Mouse (Mus musculus) kidney, embryonic 16.5 days (tissue): ENCODE data around the gene Slc16a10. TPM values are rescaled to one million over a fixed set of nuclear protein-coding genes. Genes with fewer than 3 reads are reported as not detected.
"Not testable (repeated sequence)": the region's sequence is repeated elsewhere in the genome, so short reads cannot be mapped to it uniquely, and the experiment has no call there.

Experiments used
- ATAC-seq: fragments of 200-750 bp; cut with Nextera tagmentation; 2 replicates; pipeline ENCODE4 v1.8.0; 2017; ENCODE audit warnings: moderate TSS enrichment; ENCODE audit not compliant: low FRiP score, low TSS enrichment
- H3K27ac ChIP-seq: fragments of 300-500 bp; sonication (generic); 2 replicates; pipeline ENCODE4 v1.5.1; 2014; ENCODE audit warnings: low read length
- H3K27me3 ChIP-seq: fragments of 300-500 bp; sonication (generic); 2 replicates; pipeline ENCODE4 v1.6.1; 2014; ENCODE audit warnings: low read length, control low read depth, mixed read lengths; ENCODE audit not compliant: insufficient read depth
- H3K36me3 ChIP-seq: fragments of 300-500 bp; sonication (generic); 2 replicates; pipeline ENCODE4 v1.6.1; 2014; ENCODE audit warnings: low read length, control low read depth, mixed read lengths; ENCODE audit not compliant: insufficient read depth
- H3K4me1 ChIP-seq: fragments of 300-500 bp; sonication (generic); 2 replicates; pipeline ENCODE4 v1.6.1; 2014; ENCODE audit warnings: low read length, control low read depth, mixed read lengths; ENCODE audit not compliant: insufficient read depth
- H3K4me2 ChIP-seq: fragments of 300-500 bp; sonication (generic); replicated peaks from 2 replicates; pipeline ENCODE4 v1.6.1; 2014; ENCODE audit warnings: low read depth, low read length
- H3K4me3 ChIP-seq: fragments of 300-500 bp; sonication (generic); 2 replicates; pipeline ENCODE4 v1.5.1; 2014; ENCODE audit warnings: mild to moderate bottlenecking, low read length
- H3K9ac ChIP-seq: fragments of 300-500 bp; sonication (generic); replicated peaks from 2 replicates; pipeline ENCODE4 v1.6.1; 2014; ENCODE audit warnings: low read length
- H3K9me3 ChIP-seq: fragments of 300-500 bp; sonication (generic); 2 replicates; pipeline ENCODE4 v1.6.1; 2016; ENCODE audit warnings: low read length, control low read depth
- WGBS: fragments of 180-500 bp; shearing (Covaris S2); extraction: QIAGEN DNeasy Blood & Tissue Kit; methylation state at CpG from one replicate; pipeline ENCODE4 v1.1.7; 2014; 5-methylcytosine and 5-hydroxymethylcytosine counted together
- polyA plus RNA-seq: library from polyadenylated mRNA; unstranded; fragments of >200 nt; fragmentation: Nextera tagmentation; extraction: Ambion mirVana; gene quantifications from 2 replicates; pipeline ENCODE4 v1.2.1, GENCODE M21; 2015

Gene Slc16a10
- polyA plus RNA-seq, 1 experiment from 2014 or later, result 10.3 TPM

- Histone ChIP-seq H3K27me3 (no peaks in the 10 kb centered on the region), H3K4me3 (peak within 1 kb of the TSS; percentile 67), H3K9ac (peak within 1 kb of the TSS; percentile 67), H3K4me2 (peak within 1 kb of the TSS; percentile 90), H3K36me3 (no peaks in the 10 kb centered on the region), H3K4me1 (peaks cover 7% of the 10 kb centered on the region), H3K27ac (peak within 1 kb of the TSS; percentile 82), H3K9me3 (peaks cover 7% of the 10 kb centered on the region; the same call in 1 of the 2 replicates)
- WGBS, result under 1% methylated on average over 46 of the region's 46 CpGs
- peak; percentile 97 for ATAC-seq
Observed at GRCm38 (mm10) chr10:40024554-40025428, 117.3 kb downstream of the Slc16a10 start, which contains the start of gene Mfsd4b1. Gene Mfsd4b1 (minus strand): TSS chr10:40025268.

- H3K4me3 ChIP-seq, result no peak overlapping the region
- 61% methylated on average over 2 of the region's 2 CpGs for WGBS
- no peaks in the 10 kb centered on the region for H3K27me3 ChIP-seq
- H3K4me1 ChIP-seq, result peaks cover 5% of the 10 kb centered on the region
- H3K4me2 ChIP-seq, result no peak overlapping the region
- H3K9ac ChIP-seq, result no peak overlapping the region
- H3K36me3 ChIP-seq, result no peaks in the 10 kb centered on the region
- no peak for ATAC-seq
- H3K9me3 ChIP-seq, result no peaks in the 10 kb centered on the region
- no peak overlapping the region for H3K27ac ChIP-seq
Observed at GRCm38 (mm10) chr10:40020401-40020800, 121.7 kb downstream of the Slc16a10 start.

DNA sequence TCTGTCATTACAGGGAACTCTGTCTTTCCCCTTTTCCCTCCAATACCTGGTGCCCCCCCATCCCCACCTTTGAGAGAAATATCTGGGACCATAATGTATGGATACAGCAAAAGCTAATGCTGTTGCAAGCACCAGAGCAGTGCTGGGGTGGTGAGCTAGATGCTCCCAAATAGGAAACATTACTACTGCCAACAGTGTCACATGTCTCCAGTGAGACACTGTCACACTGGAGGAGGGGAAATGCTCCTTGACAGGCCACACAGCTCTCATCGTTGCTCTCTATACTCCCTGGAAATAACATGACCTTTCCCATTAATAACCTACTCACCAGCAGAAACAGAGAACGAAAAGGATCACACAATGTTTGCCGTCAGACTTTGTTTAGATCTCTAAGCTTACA lies 122.6 kb downstream of the Slc16a10 start:
- no peak overlapping the region for H3K27ac ChIP-seq
- no peaks in the 10 kb centered on the region for H3K27me3 ChIP-seq
- peaks cover 2% of the 10 kb centered on the region; the same call in 1 of the 2 replicates for H3K4me1 ChIP-seq
- no peaks in the 10 kb centered on the region for H3K9me3 ChIP-seq
- H3K4me3 ChIP-seq, result no peak overlapping the region
- no peak overlapping the region for H3K4me2 ChIP-seq
- H3K36me3 ChIP-seq, result no peaks in the 10 kb centered on the region
- ATAC-seq, result no peak
- 61% methylated on average over 3 of the region's 3 CpGs for WGBS
- H3K9ac ChIP-seq, result no peak overlapping the region

DNA sequence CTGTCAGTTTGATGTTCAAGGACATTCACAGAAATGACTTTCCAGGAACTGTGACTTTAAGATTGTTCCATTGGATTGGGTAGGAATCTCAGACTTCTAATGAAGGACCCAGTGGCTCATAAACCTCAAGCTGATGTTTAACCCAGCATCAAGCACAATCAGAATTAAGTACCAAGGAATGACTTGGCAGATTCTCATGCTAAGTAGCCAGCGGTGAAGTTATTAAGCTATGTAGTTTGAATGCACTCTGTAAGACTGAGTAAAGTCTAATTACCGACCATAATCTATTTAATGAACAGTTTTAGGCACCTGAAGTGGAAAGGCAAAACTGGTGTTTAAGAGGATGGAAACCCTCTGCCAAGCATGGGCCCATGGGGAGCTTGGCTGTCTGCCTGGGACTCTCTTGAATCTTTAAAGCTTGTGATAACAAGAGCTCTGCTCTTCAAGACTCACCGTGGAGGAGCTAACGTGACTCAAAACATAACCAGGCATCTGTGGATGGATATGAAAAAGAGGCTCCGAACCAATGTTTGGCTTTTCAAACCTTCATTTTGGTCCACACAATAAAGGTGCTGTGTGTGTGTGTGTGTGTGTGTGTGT lies 123.7 kb downstream of the Slc16a10 start:
- no peaks in the 10 kb centered on the region for H3K9me3 ChIP-seq
- no peak overlapping the region for H3K4me2 ChIP-seq
- ATAC-seq, result no peak
- H3K4me1 ChIP-seq, result no peaks in the 10 kb centered on the region
- no peak overlapping the region for H3K9ac ChIP-seq
- H3K27me3 ChIP-seq, result no peaks in the 10 kb centered on the region
- no peak overlapping the region for H3K4me3 ChIP-seq
- H3K27ac ChIP-seq, result no peak overlapping the region
- no peaks in the 10 kb centered on the region for H3K36me3 ChIP-seq
- 69% methylated on average over 5 of the region's 5 CpGs for WGBS

GRCm38 (mm10) chr10:40009591-40009990 lies 132.5 kb downstream of the Slc16a10 start:
- H3K4me1 ChIP-seq, result peaks cover 6% of the 10 kb centered on the region; the same call in 1 of the 2 replicates
- ATAC-seq, result no peak
- 81% methylated on average over 11 of the region's 11 CpGs for WGBS

DNA sequence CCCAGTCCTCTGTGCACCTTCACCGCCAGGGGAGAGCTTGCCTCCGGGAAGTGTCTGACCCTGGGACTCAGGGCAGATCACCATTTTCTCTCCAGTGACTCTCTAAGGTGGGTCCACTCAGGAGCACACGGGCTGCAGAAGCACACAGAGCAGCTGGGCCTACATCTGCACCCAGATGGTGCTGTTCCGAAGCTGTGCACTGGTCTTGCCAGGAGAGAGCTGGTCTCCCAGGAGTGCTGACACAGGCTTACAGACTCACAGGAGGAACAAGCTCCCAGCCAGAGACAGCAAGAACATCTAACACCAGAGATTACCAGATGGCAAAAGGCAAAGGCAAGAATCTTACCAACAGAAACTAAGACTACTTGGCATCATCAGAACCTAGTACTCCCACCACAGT lies 133.2 kb downstream of the Slc16a10 start:
- 80% methylated on average over 4 of the region's 4 CpGs for WGBS

More at GRCm38 (mm10) chr10:40009591-40009990, 132.5 kb downstream of the Slc16a10 start:
- H3K4me2 ChIP-seq, result no peak overlapping the region
- no peak overlapping the region for H3K27ac ChIP-seq
- no peaks in the 10 kb centered on the region for H3K27me3 ChIP-seq
- H3K9me3 ChIP-seq, result no peaks in the 10 kb centered on the region
- H3K36me3 ChIP-seq, result no peaks in the 10 kb centered on the region
- H3K9ac ChIP-seq, result no peak overlapping the region
- H3K4me3 ChIP-seq, result no peak overlapping the region

DNA sequence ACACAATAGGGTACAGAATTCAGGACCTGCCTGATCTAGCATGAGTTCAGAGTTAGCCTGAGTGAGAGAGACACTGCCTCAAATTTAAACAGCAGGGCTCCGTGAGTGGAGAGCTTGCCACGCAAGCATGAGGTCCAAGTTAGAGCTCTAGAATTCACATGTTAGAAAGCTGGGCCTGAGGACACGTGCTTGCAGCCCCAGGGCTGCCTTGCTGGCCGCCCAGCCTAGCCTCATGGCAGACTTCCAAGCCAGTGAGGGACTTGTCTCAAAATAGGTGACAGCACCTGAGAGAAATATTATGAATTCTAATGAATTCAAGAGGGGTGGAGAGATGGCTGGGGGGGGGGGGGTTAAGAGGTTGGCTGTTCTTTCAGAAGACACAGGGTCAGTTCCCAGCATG lies 134.1 kb downstream of the Slc16a10 start:
- no peaks in the 10 kb centered on the region for H3K9me3 ChIP-seq
- H3K4me1 ChIP-seq, result peaks cover 6% of the 10 kb centered on the region; the same call in 1 of the 2 replicates
- H3K9ac ChIP-seq, result no peak overlapping the region
- ATAC-seq, result no peak
- no peak overlapping the region for H3K4me2 ChIP-seq
- WGBS, result 86% methylated on average over 4 of the region's 4 CpGs
- H3K27me3 ChIP-seq, result no peaks in the 10 kb centered on the region
- no peak overlapping the region for H3K4me3 ChIP-seq
- H3K27ac ChIP-seq, result no peak overlapping the region
- H3K36me3 ChIP-seq, result no peaks in the 10 kb centered on the region

More for the DNA sequence above, 133.2 kb downstream of the Slc16a10 start:
- H3K9me3 ChIP-seq, H3K27me3 ChIP-seq, H3K27ac ChIP-seq, H3K4me2 ChIP-seq, ATAC-seq, H3K9ac ChIP-seq, H3K4me1 ChIP-seq, H3K4me3 ChIP-seq, H3K36me3 ChIP-seq: not testable (repeated sequence)

GRCm38 (mm10) chr10:40006963-40007362 lies 135.1 kb downstream of the Slc16a10 start:
- Histone ChIP-seq H3K4me1 (peaks cover 6% of the 10 kb centered on the region; the same call in 1 of the 2 replicates), H3K9ac (no peak overlapping the region), H3K27me3 (no peaks in the 10 kb centered on the region), H3K9me3 (no peaks in the 10 kb centered on the region), H3K4me3 (no peak overlapping the region), H3K4me2 (no peak overlapping the region), H3K27ac (no peak overlapping the region), H3K36me3 (no peaks in the 10 kb centered on the region)
- no peak for ATAC-seq
- 66% methylated on average over 10 of the region's 10 CpGs for WGBS

- Histone ChIP-seq H3K4me3 (no peak overlapping the region), H3K9me3 (no peaks in the 10 kb centered on the region), H3K4me2 (no peak overlapping the region), H3K27ac (no peak overlapping the region), H3K9ac (no peak overlapping the region), H3K36me3 (no peaks in the 10 kb centered on the region), H3K27me3 (no peaks in the 10 kb centered on the region), H3K4me1 (peaks cover 6% of the 10 kb centered on the region; the same call in 1 of the 2 replicates)
- ATAC-seq, result no peak
- WGBS, result 90% methylated on average over 2 of the region's 2 CpGs
Observed at GRCm38 (mm10) chr10:40000746-40001145, 141.3 kb downstream of the Slc16a10 start.
